Mouse (Mus musculus) retina, postnatal 1 day (tissue): ENCODE measurements at regions not wholly inside any gene's neighbourhood (a gene's known extent, or its start where the extent isn't known, plus 50 kb on each side); places are given as distances from the start of the nearest gene placed in this dataset.
A peak's percentile ranks its signal among the peaks of the same experiment; 100 is the strongest.
"Not testable (repeated sequence)": the region's sequence is repeated elsewhere in the genome, so short reads cannot be mapped to it uniquely, and the experiment has no call there.

ENCODE experiments used
- DNase-seq: peaks from one replicate; pipeline ENCODE4 v3.0.0-alpha.2; 2012

DNA sequence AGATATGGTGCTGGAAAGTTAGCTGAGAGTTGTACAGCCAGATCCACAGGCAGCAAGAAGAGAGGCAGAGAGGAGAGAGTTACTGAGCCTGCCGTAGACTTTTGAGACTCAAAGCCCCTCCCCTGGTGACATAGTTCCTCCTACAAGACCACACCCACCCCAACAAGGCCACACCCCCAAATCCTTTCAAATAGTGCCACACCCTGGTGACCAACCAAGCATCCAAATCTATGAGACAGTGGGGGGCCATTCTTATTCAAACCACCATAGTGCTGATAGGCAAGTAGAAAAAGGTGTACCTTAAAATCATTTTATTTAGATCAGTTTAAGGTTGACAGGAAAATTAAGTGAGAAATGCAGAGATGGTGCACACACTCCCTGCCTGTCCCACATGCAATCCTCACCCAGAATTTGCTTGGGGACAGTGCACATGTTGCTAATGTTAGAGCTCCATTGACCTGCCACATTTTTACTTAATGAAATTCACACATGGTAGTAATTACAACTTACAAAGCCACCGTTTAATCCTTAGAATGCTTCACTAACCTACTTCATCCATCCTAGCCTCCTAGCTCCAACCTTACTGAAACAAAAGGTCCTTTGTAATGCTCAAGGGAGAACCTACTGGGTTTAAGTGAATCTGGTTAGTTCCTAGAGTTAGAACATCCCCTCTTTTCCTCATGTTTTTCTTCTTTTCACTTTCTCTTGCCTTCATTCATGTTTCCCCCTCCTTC is 86.5 kb downstream of the Phlda1 start:
- DNase-seq, result no peak

DNA sequence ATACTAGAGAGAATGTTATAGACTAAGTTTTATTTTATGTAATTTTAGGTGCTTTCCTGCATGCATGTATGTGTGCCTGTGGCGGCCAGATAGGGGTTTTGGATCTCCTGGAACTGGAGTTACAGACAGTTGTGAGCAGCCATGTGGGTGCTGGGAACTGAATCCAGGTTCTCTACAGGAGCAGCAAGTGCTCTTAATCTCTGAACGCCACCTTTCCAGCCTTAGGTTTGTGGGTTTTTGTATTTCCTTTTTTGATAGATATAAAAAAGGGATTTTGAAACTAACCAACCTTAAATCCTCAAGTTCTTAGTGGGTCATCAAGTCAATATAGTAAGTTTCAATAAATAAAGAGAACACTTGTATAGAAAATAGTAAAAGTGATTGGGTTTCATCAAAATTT is 87.2 kb downstream of the Phlda1 start:
- DNase-seq, result no peak

DNA sequence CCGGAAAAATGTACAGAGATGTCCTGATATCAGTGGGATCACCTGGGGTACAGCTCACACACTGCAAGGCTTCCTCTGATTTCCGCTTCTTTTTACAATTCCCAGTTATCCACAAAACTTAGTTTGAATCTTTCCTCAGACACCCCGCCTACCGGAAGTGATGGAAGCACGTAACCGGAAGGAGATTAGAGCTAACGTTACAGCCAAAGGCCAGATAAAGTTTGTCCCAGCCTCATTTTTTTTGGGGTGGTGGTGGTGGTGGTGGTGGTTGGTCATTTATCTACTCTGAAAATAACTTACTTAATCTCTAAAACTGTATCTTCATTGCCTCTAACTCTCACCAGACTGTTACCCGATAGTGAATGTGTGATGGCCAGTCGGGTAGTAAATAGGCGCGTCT is 88.1 kb downstream of the Phlda1 start:
- no peak for DNase-seq

DNA sequence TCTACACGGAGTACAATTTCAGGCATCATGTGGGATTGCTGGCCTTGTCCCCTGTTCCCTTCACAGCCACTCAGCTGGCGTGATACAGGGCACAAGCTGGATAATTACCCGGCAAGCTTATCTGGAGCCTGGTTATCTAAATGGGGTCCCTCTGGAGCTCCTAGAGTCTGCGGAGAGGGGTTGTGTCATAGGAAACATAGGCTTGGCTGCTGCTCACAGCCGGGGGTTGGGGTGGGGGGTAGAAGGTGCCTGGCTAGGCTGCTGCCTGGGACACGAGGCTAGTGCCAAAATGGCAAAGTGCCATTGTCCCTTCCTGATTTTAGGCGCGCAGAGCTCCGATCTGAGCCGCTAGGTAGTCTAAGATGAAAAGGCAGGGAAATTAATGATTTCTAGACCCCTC is 88.6 kb downstream of the Phlda1 start:
- DNase-seq, result no peak

DNA sequence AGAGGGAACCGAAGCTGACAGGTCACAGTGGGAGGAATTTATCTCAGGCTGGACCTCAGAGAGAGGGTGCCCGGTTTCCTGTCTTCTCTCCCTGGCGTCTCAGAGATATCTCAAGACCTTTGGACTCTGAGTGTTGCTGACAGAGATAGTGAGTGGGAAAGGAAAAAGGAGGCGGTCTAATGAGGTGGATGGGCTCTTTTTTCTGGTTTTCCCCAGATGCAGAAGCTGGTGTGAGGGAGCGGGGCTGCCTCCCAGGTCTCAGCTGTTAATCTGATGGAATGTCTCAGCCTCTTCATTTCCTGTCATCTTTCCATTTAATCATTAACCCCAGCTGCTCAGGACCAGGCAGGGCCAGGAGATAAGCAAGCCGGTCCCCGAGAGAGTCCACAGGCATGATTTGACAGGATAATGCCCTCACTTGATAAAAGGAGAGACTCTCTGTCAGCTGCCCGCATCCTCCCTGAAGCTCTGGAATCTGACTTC is 89.5 kb downstream of the Phlda1 start:
- DNase-seq, result peak; percentile 32

DNA sequence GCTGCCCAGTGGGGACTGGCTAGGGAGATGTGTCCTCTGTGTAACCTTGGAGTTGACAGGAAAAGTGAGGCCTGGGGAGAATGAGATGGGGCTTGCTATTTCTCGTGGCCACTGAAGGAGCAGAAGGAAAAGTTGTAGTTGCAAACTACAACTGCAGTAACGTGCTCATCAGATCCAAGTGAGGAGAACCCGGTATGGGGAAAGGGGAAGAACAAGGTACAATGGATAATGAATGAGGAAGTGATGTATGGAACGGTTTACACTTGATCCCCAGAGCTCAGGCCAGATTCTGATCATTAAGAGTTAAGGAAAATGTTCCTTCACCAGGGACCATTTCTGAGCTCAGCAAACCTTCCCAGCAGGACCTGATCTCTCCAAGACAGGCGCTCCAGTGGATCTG is 92.6 kb downstream of the Phlda1 start:
- DNase-seq, result no peak

DNA sequence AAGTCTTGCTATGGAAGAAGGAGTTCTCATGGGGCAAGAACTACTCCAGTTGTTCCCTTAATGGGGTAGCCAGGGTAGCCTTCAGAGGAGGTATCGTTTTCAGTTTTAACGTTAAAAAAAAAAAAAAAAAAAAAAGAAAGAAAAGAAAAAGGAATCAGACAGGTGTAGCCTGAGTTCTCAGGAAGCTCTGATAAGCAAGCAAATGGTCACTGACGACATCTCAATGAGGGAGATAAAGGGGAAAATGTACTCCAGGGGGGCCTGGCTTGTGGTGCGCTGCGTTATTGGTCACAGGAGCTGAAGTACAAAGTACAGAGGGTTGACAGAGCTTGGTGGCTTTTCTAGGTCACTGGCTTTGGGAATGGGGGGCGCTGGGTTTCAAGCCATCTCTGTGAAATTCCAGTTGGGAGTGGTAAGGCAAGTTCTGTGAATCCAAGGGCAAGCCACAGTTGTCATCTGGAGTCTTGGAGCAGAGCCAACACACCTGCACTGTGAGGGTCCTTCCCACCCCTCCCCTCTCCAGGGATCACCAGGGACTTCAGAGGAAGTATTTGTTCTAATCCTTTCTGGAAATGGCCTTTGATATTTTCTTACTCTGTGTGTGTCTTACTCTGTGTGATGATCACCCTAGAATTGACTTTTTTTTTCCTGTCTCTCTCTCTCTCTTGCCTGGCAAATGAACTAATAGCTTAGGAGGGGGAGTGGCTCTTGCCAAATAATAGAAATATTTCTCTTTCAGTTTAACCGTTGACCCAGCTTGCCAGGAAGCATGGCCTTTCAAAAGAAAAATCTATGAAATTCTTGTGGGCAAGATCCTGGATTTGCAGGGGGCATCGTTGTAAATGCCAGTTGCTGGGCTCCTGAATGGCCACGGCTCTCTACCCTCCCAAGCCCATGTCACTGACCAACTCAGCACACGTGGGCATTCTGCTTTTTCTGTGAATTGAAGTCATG is 93.5 kb downstream of the Phlda1 start:
- DNase-seq, result peak; percentile 20

DNA sequence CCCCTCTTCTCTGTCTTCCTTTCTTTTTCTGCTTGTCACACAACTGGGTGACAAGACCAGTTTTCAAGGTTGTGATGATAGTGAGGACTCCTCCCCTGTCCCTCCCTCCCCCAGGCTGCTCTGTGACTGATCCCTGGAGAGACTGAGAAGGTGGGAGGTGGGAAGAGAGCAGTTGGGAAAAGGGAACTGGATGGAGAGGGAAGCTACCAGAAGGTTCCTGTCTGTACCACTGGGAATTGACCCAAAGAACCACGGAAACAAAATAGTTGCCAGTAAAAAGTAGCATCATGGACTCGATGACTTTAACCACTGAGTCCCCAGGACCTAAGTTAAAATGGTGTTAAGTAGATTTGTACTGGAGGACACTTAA is 94.2 kb downstream of the Phlda1 start:
- DNase-seq, result no peak

DNA sequence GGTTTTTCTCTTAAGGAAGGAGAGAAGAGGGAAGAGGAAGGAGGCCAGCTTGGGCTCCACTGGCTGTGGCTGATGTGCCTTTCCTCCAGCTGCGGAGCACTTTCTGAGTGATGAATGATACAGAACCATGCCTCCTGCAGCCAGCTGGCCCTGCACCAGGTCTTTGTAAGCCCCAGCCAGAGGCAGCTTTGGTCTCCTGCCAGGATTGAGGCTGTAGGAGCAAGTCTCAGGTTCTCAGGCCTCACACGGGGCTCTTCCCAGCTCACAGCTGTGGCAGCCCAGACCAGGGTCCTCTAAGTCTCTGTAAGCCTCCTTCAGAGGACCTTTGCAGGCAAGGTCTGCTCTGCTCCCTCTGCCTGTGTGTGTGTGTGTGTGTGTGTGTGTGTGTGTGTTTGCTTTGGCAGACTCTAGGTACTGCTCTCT is 94.6 kb downstream of the Phlda1 start:
- peak; percentile 48 for DNase-seq

DNA sequence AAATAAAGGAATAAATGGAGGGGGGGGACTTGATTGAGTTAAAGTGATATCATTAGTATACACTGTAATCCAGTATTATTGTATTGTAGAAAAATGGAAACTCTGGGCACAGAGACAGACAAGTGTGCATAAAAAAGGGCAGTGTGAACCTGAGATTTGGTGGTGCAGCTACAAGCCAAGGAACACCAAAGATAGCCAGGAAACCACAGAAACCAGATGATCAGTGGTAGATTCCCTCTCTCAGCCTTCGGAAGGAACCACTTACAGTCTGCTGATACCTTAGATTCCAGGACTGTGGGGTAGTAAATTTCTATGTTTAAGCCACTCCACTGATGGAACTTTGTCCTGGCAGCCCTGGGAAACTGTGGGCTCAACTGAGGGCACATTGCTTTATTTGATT is 97.1 kb downstream of the Phlda1 start:
- DNase-seq, result no peak

DNA sequence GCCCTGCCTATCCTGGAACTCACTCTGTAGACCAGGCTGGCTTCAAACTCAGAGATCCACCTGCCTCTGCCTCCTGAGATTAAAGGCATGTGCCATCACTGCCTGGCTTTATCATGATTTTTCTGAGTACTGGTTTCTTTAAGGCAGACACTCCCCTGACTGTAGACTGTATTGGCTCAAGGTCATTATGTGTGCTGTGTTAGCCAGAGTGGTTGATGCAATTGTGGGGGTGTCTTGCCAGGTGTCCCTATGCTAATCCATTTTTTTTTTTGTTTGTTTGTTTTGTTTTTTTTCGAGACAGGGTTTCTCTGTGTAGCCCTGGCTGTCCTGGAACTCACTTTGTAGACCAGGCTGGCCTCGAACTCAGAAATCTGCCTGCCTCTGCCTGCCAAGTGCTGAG is 101.3 kb downstream of the Phlda1 start:
- not testable (repeated sequence) for DNase-seq

DNA sequence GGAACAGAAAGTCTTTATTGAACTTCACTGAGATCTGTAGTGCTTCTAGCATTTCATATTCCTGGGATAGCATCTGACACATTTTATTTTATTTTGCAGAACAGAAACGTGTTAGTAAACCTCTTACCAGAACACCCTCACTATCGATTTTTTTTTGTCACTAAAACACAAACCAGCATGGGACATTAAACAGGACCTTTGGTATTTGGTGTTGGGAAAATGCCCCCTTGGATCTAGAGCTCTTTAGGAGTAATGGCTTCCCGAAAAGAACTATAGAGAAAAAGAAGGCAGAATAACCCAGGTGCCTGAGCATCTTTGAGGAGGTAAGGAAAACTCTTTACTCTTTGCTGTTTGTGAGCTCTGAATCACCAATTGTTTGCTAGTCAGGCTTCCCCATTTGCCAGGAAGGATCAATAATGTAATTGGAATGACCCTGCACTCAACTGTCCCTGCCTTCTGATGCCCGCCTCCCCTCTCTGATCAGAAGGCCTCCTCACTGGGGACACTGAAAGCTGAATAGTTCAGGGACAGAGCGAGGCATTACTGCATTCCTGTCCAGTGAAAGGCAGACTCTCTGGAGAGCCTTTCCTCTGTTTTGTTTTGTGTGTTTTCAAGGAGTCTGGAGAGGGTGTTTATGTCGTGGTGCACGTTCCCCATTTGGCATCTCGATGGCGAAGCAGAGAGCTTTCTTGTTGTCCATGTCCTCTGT is 102.5 kb downstream of the Phlda1 start:
- DNase-seq, result no peak

DNA sequence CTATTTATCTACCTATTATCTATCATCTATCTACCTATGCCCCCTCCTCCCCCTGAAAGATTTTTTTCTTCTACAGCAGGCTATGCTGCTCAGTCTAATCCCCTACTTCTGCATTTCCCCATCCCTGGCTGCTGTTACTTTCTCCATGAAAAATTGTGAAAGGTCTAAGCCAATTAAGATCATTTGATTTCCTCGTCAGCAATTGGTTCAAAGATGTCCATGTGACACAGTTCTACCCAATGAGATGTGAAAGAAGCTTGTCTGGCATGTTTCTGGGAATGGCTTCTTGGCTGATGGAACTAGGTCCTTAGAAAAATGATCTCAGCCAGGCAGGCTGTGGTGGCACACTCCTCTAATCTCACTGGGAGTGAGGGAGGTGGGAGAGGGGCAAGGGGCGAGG is 103.8 kb downstream of the Phlda1 start:
- no peak for DNase-seq

DNA sequence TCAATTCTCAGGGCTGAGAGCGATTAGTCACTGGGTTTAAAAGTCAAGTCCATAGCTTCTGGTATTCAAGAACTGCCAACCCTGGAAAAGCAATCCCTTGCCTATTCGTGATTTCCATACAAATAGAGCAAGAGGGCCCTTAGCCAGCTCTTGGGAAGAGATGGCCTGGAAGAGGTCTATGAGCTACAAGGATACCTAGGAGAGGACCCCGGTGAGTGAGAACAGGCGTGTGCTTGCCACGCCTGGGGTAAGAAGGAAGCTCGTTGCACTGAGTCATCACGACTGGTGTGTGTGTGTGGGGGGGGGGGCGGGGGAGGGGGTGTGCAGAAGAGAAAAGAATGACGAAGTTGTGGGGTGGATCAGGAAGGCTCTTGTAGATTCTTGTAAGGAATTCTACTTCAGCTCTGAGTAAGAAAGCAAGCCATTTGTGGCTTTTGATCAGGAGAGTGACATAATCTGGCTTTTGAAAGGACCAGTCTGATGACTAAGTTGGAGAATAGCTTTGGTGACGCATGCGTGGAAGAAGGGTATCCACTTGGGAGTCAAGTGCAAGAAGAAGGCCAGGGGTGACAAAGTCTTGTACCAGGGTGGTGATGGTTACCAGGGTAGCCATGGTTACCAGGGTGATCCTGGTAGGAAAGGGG is 113.7 kb downstream of the Phlda1 start:
- DNase-seq, result no peak

DNA sequence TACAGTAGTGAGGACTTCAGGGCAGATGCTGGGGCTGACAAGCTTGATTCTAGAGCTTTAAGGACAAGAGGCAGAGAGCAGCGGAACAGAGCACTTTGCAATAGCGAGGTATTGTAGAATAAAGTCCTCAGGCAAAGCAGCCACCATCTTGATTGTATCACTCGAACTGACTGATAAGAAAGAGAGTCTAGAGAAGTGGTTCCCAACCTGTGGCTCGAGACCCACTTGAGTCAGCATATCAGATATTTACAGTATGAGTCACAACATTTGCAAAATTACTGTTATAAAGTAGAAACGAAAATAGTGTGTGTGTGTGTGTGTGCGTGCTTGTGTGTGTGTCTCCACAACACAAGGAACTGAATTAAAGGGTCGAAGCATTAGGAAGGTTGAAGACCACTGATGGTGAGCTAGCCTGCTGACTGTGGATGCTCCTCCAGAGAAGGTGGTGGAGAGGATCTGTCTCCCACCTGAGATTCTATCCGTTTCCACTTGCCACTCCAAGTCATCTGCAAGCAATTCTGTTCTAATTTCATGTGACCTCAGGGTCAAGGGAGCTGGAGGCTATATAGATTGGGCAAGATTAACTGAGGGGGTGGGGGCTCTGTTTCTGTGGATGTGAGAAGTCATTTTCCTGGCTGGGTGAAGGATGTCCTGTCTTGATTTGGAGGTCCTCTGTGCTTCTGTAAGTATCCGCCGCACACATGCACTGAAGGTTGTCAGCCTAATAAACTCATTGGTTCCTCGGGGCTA is 115.0 kb downstream of the Phlda1 start:
- DNase-seq, result no peak

DNA sequence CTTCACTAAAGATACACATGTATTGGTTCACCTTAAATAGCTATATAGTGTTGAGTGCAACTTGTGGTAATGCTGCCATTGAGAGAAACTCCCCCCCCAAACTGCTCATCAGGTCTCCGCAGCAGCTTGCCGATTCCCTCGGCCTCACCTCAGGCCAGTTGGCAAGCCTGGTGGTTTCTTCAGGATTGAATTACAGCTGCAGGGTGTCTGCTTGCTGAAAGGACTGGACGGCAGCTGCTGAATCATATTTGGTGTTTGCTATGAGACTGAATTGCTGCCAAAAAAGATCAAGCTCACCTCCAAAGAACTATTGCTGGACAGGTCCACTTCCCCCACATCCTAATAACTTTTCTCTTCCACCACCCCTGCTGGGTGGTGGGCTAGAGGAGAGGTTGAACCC is 116.7 kb downstream of the Phlda1 start:
- peak; percentile 46 for DNase-seq

DNA sequence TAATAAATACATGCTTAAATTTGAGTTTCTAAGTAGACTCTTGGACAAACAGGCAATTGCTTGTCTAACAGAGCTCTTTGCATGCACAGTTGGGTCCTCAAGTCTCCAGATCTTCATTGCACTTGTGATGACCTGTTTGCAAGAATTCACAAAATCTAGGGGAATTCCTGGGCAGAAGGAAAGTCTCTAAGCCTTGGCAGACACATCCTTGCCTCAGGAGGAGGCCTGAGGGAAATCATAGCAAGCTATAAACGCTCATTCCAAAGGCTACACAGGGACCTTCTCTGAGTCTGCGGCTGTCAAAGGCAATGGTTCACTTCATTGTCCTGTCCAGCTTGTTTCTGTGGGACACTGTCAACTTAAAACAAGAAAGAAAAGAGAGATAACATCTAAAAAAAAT is 117.9 kb downstream of the Phlda1 start:
- no peak for DNase-seq

DNA sequence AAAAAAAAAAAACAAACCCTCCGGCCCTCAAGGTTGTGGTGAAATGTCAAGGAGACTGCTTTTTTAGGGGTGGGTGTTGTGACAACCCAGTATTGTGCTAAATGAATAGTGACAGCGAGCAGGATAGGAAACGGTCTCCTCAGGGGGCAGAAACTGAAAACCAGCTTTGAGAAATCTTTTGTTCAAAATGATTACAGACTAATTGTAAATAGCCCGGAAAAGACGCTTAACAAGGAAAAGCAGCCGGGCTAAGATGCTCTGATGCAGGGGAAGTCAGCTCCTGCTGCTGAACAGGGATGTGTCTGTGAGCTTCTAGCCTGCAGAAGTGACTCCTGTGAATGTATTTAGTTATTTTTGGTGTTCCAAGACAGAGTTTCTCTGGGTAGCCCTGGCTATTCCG is 118.5 kb downstream of the Phlda1 start:
- peak; percentile 61 for DNase-seq

DNA sequence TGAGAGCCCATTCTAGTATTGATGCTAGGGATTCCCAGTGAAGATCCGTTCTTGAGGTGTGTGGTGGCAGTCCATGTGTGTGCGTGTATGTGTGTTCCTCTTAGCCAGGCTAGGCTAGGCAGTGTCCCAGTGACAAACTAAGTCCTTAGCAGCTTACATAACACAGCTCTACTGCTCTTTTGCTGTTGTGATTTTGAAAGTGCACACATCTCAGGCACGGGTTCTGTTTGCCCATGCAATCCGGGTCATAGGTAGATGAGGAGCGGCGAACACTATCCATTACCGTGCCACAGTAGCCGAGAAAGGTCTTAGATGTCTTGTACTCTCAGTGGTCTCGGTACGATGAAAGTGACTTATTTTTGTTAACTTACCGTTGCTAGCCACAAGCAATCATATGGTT is 119.5 kb downstream of the Phlda1 start:
- no peak for DNase-seq

DNA sequence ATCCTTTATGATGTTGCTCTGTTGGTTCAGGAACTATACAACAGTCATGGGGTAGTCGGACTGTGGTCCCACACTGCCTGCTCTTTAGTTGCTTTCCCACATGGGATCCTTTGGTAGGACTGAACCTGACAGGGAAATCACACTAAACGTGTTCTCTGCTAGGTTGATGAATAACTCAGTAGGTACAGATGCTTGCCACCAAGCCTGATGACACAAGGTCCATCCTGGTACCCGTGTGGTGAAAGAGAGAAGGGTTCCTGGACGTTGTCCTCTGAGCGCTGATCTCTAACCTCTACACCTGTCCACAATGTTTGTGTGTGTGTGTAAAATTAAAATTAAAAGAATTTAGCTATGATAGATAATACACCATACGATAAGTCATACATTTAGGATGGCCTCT is 119.9 kb downstream of the Phlda1 start:
- DNase-seq, result no peak

DNA sequence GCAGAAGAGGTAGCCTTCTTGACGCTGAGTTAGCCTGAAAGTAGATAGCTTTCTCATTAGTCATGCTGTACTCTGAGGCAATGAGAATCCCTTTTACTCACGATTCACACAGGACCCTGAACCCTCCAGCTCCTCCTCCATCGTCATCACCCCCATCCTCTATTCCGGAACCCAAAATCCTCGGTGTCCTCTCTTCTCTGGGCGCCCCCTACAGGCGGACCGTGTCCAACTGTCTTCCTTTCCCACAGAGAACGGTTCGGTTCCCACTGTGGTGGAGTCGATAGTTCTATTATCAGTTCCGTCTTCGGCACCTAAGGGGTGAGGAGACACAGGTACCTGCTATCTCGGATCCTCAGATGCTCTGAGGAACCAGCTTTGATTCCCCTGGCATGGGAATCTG is 130.2 kb downstream of the Phlda1 start:
- no peak for DNase-seq

DNA sequence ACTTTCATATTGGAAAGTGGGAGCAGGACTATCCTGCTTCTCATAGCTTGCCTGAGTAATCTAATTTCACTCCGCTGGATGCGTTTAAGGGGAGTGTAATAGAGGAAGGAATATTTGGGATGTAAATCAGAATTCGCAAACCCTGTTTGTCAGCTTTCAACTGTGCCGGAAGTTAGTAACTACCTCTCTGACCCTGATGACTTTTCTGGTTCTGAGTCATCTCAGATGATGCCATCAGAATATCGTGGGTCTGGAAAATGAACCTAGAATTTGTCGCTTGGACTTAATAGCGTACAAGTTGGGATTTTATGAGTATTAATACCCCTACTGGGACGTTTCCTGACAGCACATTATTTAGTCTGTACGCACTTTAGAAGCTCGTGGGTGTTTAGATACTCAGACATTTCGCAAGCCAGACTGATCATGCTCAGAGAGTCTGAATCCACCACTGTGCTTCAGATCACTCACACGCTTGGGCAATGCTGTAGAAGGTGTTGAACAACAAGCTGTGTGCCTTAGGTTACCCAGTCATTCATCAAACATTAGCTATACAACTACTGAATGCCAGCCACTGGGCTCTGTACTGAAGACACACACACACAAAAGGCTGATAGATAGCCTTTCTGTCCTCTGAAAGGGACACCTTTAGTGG is 131.1 kb downstream of the Phlda1 start:
- no peak for DNase-seq
